Mouse (Mus musculus) megakaryocyte, embryonic 14.5 days (primary cell): ENCODE measurements around the gene Psg25. TPM values are rescaled to one million over a fixed set of nuclear protein-coding genes. Genes with fewer than 3 reads are reported as not detected.
"Not testable (repeated sequence)": the region's sequence is repeated elsewhere in the genome, so short reads cannot be mapped to it uniquely, and the experiment has no call there.

Experiments used
- H3K27me3 ChIP-seq: replicated peaks from 2 replicates; pipeline ENCODE3; 2012; ENCODE audit warnings: inconsistent platforms
- H3K36me3 ChIP-seq: replicated peaks from 2 replicates; pipeline ENCODE3; 2012; ENCODE audit warnings: low read length, inconsistent platforms, mixed read lengths
- H3K4me1 ChIP-seq: 2 replicates; pipeline ENCODE4 v1.6.1; 2012; ENCODE audit warnings: inconsistent platforms
- H3K4me3 ChIP-seq: replicated peaks from 2 replicates; pipeline ENCODE3; 2012; ENCODE audit warnings: moderate library complexity, mild to moderate bottlenecking, inconsistent platforms
- H3K9me3 ChIP-seq: 2 replicates; pipeline ENCODE4 v1.6.1; 2012; ENCODE audit warnings: inconsistent platforms
- FLI1 ChIP-seq: IDR thresholded peaks from 2 replicates; pipeline ENCODE4 v1.6.1; 2012; ENCODE audit warnings: low read length, inconsistent platforms, mixed read lengths
- GATA1 ChIP-seq: IDR thresholded peaks from 3 replicates; pipeline ENCODE4 v1.6.1; 2012; ENCODE audit warnings: mixed read lengths, low read length, inconsistent platforms, borderline replicate concordance
- polyA plus RNA-seq: library from polyadenylated mRNA; stranded (reverse); fragments of >175 nt; gene quantifications from 2 replicates; pipeline ENCODE4 v1.2.3, GENCODE M21; 2012; ENCODE audit warnings: low replicate concordance; ENCODE audit not compliant: insufficient read depth

Psg25 gene
- polyA plus RNA-seq, result not detected in 2 replicates

GRCm38 (mm10) chr7:18532169-18532568 lies at the start of gene Psg25:
Gene Psg25, minus strand, starts transcription at chr7:18532269.
- Histone ChIP-seq H3K9me3 (peaks cover 3% of the 10 kb centered on the region; the same call in 1 of the 2 replicates), H3K27me3 (no peaks in the 10 kb centered on the region), H3K36me3 (no peaks in the 10 kb centered on the region), H3K4me1 (no peaks in the 10 kb centered on the region), H3K4me3 (no peak within 1 kb of the TSS)
- TF ChIP-seq FLI1 (no peak), GATA1 (no peak)

DNA sequence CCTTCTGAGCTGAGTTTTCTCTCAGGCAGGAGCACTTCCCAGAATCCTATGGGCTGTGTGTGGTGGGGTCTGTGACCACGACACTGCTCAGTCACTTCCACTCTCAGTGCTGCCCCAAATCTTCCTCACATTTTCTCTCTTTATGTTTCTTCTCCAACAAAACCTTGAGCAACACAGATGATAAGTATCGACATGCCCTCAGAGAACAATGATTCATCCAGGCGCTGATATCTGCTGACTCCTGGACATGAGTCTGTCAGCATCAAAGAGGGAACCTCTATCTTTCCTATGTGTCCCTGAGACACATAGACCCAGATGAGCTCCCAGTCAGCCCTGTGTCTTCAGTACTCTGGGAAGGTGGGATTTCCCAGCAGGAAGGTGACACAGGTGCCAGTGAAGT lies 35.1 kb upstream of the Psg25 start, which contains the start of gene Psg27:
Psg27 (minus strand) TSS at position 101 of the 400 bp plus-strand sequence.
- H3K4me3 ChIP-seq, result no peak within 1 kb of the TSS
- no peaks in the 10 kb centered on the region for H3K36me3 ChIP-seq
- no peaks in the 10 kb centered on the region for H3K27me3 ChIP-seq
- no peak for TF ChIP-seq FLI1
- no peak for TF ChIP-seq GATA1
- no peaks in the 10 kb centered on the region for H3K4me1 ChIP-seq
- no peaks in the 10 kb centered on the region for H3K9me3 ChIP-seq

DNA sequence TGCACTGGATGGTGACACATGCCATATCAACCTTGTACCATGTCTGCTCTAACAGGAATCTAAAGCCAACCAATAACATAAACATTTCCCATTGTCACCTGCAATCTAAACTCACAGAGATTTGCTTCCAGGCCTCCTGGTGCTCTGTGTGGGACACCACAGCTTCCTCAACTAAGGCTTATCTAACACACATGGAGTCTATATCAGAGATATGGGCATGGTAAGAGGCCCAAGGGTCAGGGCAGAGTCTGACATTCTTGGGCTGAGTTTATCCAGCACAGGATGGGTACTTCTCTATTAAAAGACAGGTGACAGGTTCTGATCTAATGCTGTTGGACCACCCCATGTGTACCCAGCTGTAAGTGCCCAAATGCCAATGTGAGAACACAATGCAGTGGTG lies 27.8 kb upstream of the Psg25 start:
- Histone ChIP-seq H3K4me1 (no peaks in the 10 kb centered on the region), H3K27me3 (no peaks in the 10 kb centered on the region), H3K4me3 (no peak overlapping the region), H3K9me3 (no peaks in the 10 kb centered on the region), H3K36me3 (no peaks in the 10 kb centered on the region)
- no peak for TF ChIP-seq GATA1
- TF ChIP-seq FLI1, result no peak

- not testable (repeated sequence) for H3K36me3 ChIP-seq, H3K9me3 ChIP-seq, H3K27me3 ChIP-seq, H3K4me1 ChIP-seq, H3K4me3 ChIP-seq
Observed at GRCm38 (mm10) chr7:18555751-18556150, 23.7 kb upstream of the Psg25 start.

- peaks cover 3% of the 10 kb centered on the region; the same call in 1 of the 2 replicates for H3K9me3 ChIP-seq
- H3K27me3 ChIP-seq, result no peaks in the 10 kb centered on the region
- no peaks in the 10 kb centered on the region for H3K36me3 ChIP-seq
- no peaks in the 10 kb centered on the region for H3K4me1 ChIP-seq
- TF ChIP-seq FLI1, result no peak
- TF ChIP-seq GATA1, result no peak
- no peak overlapping the region for H3K4me3 ChIP-seq
Observed at GRCm38 (mm10) chr7:18533420-18533819, 1.4 kb upstream of the Psg25 start.

GRCm38 (mm10) chr7:18524668-18525067 lies 7.4 kb downstream of the Psg25 start:
- H3K27me3 ChIP-seq, result no peaks in the 10 kb centered on the region

GRCm38 (mm10) chr7:18512848-18513247 lies 19.2 kb downstream of the Psg25 start:
- not testable (repeated sequence) for H3K9me3 ChIP-seq, H3K4me3 ChIP-seq, H3K36me3 ChIP-seq, H3K27me3 ChIP-seq, H3K4me1 ChIP-seq

More at GRCm38 (mm10) chr7:18524668-18525067, 7.4 kb downstream of the Psg25 start:
- Histone ChIP-seq H3K4me3 (no peak overlapping the region), H3K36me3 (no peaks in the 10 kb centered on the region), H3K9me3 (peaks cover 2% of the 10 kb centered on the region; the same call in 1 of the 2 replicates), H3K4me1 (no peaks in the 10 kb centered on the region)
- no peak for TF ChIP-seq GATA1
- no peak for TF ChIP-seq FLI1

DNA sequence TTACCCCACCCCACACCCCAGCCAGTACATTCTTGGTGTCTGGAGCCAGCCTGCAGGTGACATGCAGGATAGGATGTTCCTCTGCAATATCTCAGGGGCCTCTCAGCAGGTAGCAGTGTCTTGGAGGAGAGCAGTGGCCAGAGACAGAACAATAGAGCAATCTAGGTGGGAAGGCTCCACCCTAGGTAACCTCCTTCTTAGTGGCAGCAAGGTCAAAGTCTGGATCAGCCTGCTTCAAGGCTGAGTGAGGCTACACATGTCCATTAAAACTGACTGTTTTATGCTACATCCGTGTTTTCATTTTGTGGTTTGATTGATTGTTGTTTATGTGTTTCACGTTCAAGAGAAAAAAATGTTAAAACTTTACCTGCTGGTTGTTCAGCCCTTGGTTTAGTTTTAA lies 19.7 kb downstream of the Psg25 start:
- H3K36me3 ChIP-seq, H3K4me1 ChIP-seq, H3K27me3 ChIP-seq, H3K4me3 ChIP-seq, H3K9me3 ChIP-seq: not testable (repeated sequence)

- no peak for TF ChIP-seq GATA1
- TF ChIP-seq FLI1, result no peak
Observed at GRCm38 (mm10) chr7:18511479-18511878, 20.6 kb downstream of the Psg25 start.

GRCm38 (mm10) chr7:18484077-18484476 lies 48.0 kb downstream of the Psg25 start, which contains the start of gene Psg26:
Gene Psg26, minus strand, starts transcription at chr7:18484177.
- H3K9me3 ChIP-seq, result peaks cover 3% of the 10 kb centered on the region; the same call in 1 of the 2 replicates
- TF ChIP-seq GATA1, result no peak
- no peak for TF ChIP-seq FLI1
- no peaks in the 10 kb centered on the region for H3K27me3 ChIP-seq
- H3K36me3 ChIP-seq, result no peaks in the 10 kb centered on the region
- no peaks in the 10 kb centered on the region for H3K4me1 ChIP-seq
- H3K4me3 ChIP-seq, result no peak within 1 kb of the TSS

More at GRCm38 (mm10) chr7:18511479-18511878, 20.6 kb downstream of the Psg25 start:
- H3K36me3 ChIP-seq, result no peaks in the 10 kb centered on the region
- no peak overlapping the region for H3K4me3 ChIP-seq
- no peaks in the 10 kb centered on the region for H3K27me3 ChIP-seq
- no peaks in the 10 kb centered on the region for H3K4me1 ChIP-seq
- H3K9me3 ChIP-seq, result no peaks in the 10 kb centered on the region

Other genes with a start within 250 kb of the Psg25 start
- not detected in 2 replicates for gene Psg18, start 177.3 kb downstream of the Psg25 start, polyA plus RNA-seq
- not detected in 2 replicates for gene Psg28, start 100.2 kb downstream of the Psg25 start, polyA plus RNA-seq
- not detected in 2 replicates for gene Psg26, start 48.1 kb downstream of the Psg25 start, polyA plus RNA-seq
- gene Psg27, start 35.0 kb upstream of the Psg25 start, polyA plus RNA-seq, result not detected in 2 replicates
- not detected in 2 replicates for gene Psg23, start 84.2 kb upstream of the Psg25 start, polyA plus RNA-seq
- not detected in 2 replicates for gene Psg21, start 124.5 kb upstream of the Psg25 start, polyA plus RNA-seq
- gene Psg20, start 153.9 kb upstream of the Psg25 start, polyA plus RNA-seq, result not detected in 2 replicates
- gene Psg22, start 185.8 kb upstream of the Psg25 start, polyA plus RNA-seq, result 1.0 TPM in 1 of 2 replicates, not detected in the other